In genomic region chr11:18712642-18713053, GRCm38 (mm10) we compare ENCODE assay signal across 12 mouse cellular contexts.
DNase-seq lines count a peak whose midpoint lies in the region; ATAC-seq and TF ChIP-seq lines count a peak whose summit lies in the region.
"Had no signal": no experiment of that assay in that cellular context is flagged by ENCODE, and none has a peak within 500 bp of the region (broad histone marks: within the 10 kb centered on the region; RNA-seq: fewer than 3 reads in every experiment).

No protein-coding gene starts in this region.

- no peaks in the 10 kb centered on the region for H3K27me3 ChIP-seq in lung, postnatal 0 days (replicated peaks; ENCODE audit: insufficient read depth, low read length)
- H3K27me3 ChIP-seq: embryonic facial prominence, embryonic 15.5 days had no signal

- no peak overlapping the region for H3K9ac ChIP-seq in lung, postnatal 0 days (replicated peaks; ENCODE audit: low read depth)
- H3K9ac ChIP-seq: embryonic facial prominence, embryonic 15.5 days; liver, embryonic 14.5 days had no signal

- TF ChIP-seq EP300 in lung, postnatal 0 days (IDR thresholded peaks at IDR 0.05), result no peak

- H3K4me2 ChIP-seq in lung, postnatal 0 days (replicated peaks; ENCODE audit: low read depth, low read length), result no peak overlapping the region
- H3K4me2 ChIP-seq: embryonic facial prominence, embryonic 15.5 days had no signal

- H3K4me3 ChIP-seq in lung, postnatal 0 days (ENCODE audit: low read depth, low read length), result no peak overlapping the region
- H3K4me3 ChIP-seq: embryonic facial prominence, embryonic 15.5 days had no signal

- no peak for TF ChIP-seq CTCF in lung, postnatal 0 days (IDR thresholded peaks at IDR 0.05)

- H3K36me3 ChIP-seq in lung, postnatal 0 days (ENCODE audit: insufficient read depth, low read length), result no peaks in the 10 kb centered on the region
- H3K36me3 ChIP-seq: embryonic facial prominence, embryonic 15.5 days had no signal

- H3K9me3 ChIP-seq in lung, postnatal 0 days (ENCODE audit: low read length), result no peaks in the 10 kb centered on the region
- H3K9me3 ChIP-seq: embryonic facial prominence, embryonic 15.5 days had no signal

- no peak for ATAC-seq in lung, postnatal 0 days
- ATAC-seq in megakaryocyte progenitor cell, adult 5-6 weeks (replicated peaks; ENCODE audit: poor library complexity), result no peak

- WGBS in lung, postnatal 0 days, result 73% methylated on average over 10 of the region's 10 CpGs

- H3K4me1 ChIP-seq in lung, postnatal 0 days (ENCODE audit: insufficient read depth, low read depth, low read length), result no peaks in the 10 kb centered on the region

- no peak overlapping the region for H3K27ac ChIP-seq in lung, postnatal 0 days (ENCODE audit: low read length)
- H3K27ac ChIP-seq: embryonic facial prominence, embryonic 15.5 days; liver, embryonic 14.5 days had no signal

- peak; percentile 3 for DNase-seq in kidney, postnatal 14 days
- DNase-seq in kidney, postnatal 25 days, result no peak
- peak; percentile 82 to 89 for DNase-seq in cerebellum, postnatal 36 days
- peak; percentile 44 to 60 for DNase-seq in layer of hippocampus, postnatal 36 days
- DNase-seq in right cerebral cortex, postnatal 10 days (ENCODE audit: low spot score in 2 of 2), result peak; percentile 55 to 66
- DNase-seq in lung, postnatal 0 days (ENCODE audit: low spot score), result no peak
- DNase-seq in heart, adult 8-10 months (ENCODE audit: low spot score), result no peak
- DNase-seq: adrenal gland, adult 2 months; heart, postnatal 36 days had no signal

Comparison
In these comparisons a context has a peak if more than half of its experiments do, and no peak if none do; other contexts are left out.
1. DNase-seq: peak in kidney, postnatal 14 days (single experiment), cerebellum, postnatal 36 days (2 of 2), layer of hippocampus, postnatal 36 days (2 of 2) and right cerebral cortex, postnatal 10 days (2 of 2); none in kidney, postnatal 25 days (0 of 2), lung, postnatal 0 days (single experiment) and heart, adult 8-10 months (single experiment).